Mouse (Mus musculus) heart, embryonic 14.5 days (tissue): ENCODE results near the gene Arid2. TPM values are rescaled to one million over a fixed set of nuclear protein-coding genes. Genes with fewer than 3 reads are reported as not detected.
"Not testable (repeated sequence)": the region's sequence is repeated elsewhere in the genome, so short reads cannot be mapped to it uniquely, and the experiment has no call there.

Experiments used
- ATAC-seq: fragments of 200-750 bp; cut with Nextera tagmentation; 2 replicates; pipeline ENCODE4 v1.8.0; 2017; ENCODE audit warnings: low read depth, moderate TSS enrichment; ENCODE audit not compliant: insufficient number of reproducible peaks, insufficient read depth, low FRiP score
- H3K27ac ChIP-seq, 2 experiments: fragments of 200-500 bp in 1 of 2; fragments of 300-500 bp in 1 of 2; sonication (generic) in 1 of 2; replicated peaks in 1 of 2; 2 replicates each; pipeline ENCODE4 v1.5.1; 2012 to 2014; ENCODE audit warnings: low read depth in 2 of 2, low read length in 2 of 2, control low read depth in 1 of 2, mild to moderate bottlenecking in 1 of 2, mixed read lengths in 1 of 2; ENCODE audit not compliant: control insufficient read depth in 1 of 2, insufficient read depth in 1 of 2
- H3K27me3 ChIP-seq: fragments of 300-500 bp; sonication (generic); 2 replicates; pipeline ENCODE4 v1.6.1; 2014; ENCODE audit warnings: mild to moderate bottlenecking, low read length, control low read depth; ENCODE audit not compliant: control insufficient read depth, insufficient read depth
- H3K36me3 ChIP-seq: fragments of 300-500 bp; sonication (generic); 2 replicates; pipeline ENCODE4 v1.6.1; 2014; ENCODE audit warnings: mild to moderate bottlenecking, control low read depth, low read length, mixed read lengths; ENCODE audit not compliant: control insufficient read depth, insufficient read depth
- H3K4me1 ChIP-seq, 2 experiments: fragments of 200-500 bp in 1 of 2; fragments of 300-500 bp in 1 of 2; sonication (generic) in 1 of 2; 2 replicates each; pipeline ENCODE4 v1.6.1; 2012 to 2014; ENCODE audit warnings: low read length in 2 of 2, control low read depth in 1 of 2, mixed read lengths in 1 of 2; ENCODE audit not compliant: control insufficient read depth in 2 of 2, insufficient read depth in 2 of 2
- H3K4me2 ChIP-seq: fragments of 300-500 bp; sonication (generic); 2 replicates; pipeline ENCODE4 v1.6.1; 2014; ENCODE audit warnings: mild to moderate bottlenecking, low read length
- H3K4me3 ChIP-seq, 2 experiments: fragments of 200-500 bp in 1 of 2; fragments of 300-500 bp in 1 of 2; sonication (generic) in 1 of 2; 2 replicates each; pipeline ENCODE4 v1.5.1; 2012 to 2014; ENCODE audit warnings: low read length in 2 of 2, mild to moderate bottlenecking in 2 of 2, control low read depth in 1 of 2, low read depth in 1 of 2, moderate library complexity in 1 of 2; ENCODE audit not compliant: control insufficient read depth in 1 of 2, insufficient read depth in 1 of 2
- H3K9ac ChIP-seq: fragments of 300-500 bp; sonication (generic); 2 replicates; pipeline ENCODE4 v1.6.1; 2014; ENCODE audit warnings: mild to moderate bottlenecking, low read length
- H3K9me3 ChIP-seq: fragments of 300-500 bp; sonication (generic); 2 replicates; pipeline ENCODE4 v1.6.1; 2016; ENCODE audit warnings: low read length, control low read depth; ENCODE audit not compliant: control insufficient read depth
- WGBS: fragments of 180-500 bp; shearing (Covaris S2); extraction: QIAGEN DNeasy Blood & Tissue Kit; methylation state at CpG from one replicate; pipeline ENCODE4 v1.1.7; 2014; 5-methylcytosine and 5-hydroxymethylcytosine counted together
- microRNA-seq: library from miRNA; unstranded; fragments of <30 nt; microRNA quantifications from one replicate; pipeline ENCODE4, GENCODE M21; 2016
- polyA plus RNA-seq: library from polyadenylated mRNA; unstranded; fragments of >200 nt; fragmentation: Nextera tagmentation; extraction: Ambion mirVana; gene quantifications from 2 replicates; pipeline ENCODE4 v1.2.1, GENCODE M21; 2014

The Arid2 gene
- polyA plus RNA-seq, 1 experiment from 2014 or later, result 19.4 TPM

DNA sequence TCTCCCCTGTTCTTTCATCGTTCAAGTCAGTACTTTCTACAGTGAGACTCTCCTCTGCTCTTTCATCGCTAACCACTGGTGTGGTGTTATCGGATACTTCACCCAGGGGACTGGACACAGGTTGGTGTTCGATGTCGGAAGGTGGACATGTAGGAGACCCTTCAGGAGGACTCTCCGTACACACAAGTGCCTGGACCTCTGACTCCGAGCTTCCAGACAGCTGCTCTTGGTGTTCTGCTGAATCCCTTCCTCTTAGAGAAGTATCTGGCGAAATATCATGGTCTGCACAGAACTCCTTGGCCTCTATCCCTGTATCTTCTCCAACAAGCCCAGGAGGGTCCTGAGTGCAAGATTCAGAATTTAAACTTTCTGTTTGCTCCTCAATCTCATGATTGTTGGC lies 132.6 kb downstream of the Arid2 start:
- Histone ChIP-seq H3K27ac (no peak overlapping the region), H3K27me3 (no peaks in the 10 kb centered on the region), H3K4me1 (no peaks in the 10 kb centered on the region), H3K9me3 (no peaks in the 10 kb centered on the region), H3K4me2 (no peak overlapping the region), H3K9ac (no peak overlapping the region), H3K4me3 (no peak overlapping the region), H3K36me3 (peaks cover 97% of the 10 kb centered on the region)
- ATAC-seq, result no peak
- 93% methylated on average over 8 of the region's 8 CpGs for WGBS

DNA sequence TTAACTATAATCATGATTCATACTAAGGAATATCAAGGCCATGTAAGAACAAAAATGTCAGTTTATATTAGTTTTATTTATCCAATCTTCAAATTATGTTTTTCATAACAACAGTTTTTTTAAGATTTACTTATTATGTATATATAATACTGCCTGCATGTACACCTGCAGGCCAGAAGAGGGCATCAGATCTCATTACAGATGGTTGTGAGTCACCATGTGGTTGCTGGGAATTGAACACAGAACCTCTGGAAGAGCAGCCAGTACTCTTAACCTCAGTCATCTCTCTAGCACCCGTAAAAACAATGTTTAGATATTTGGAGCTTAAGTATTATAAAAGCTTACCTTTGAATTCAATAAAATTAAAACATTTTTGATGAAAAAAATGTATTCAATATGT lies 146.9 kb downstream of the Arid2 start:
- Histone ChIP-seq H3K27ac (no peak overlapping the region), H3K9me3 (no peaks in the 10 kb centered on the region), H3K4me1 (no peaks in the 10 kb centered on the region), H3K27me3 (no peaks in the 10 kb centered on the region), H3K4me3 (no peak overlapping the region), H3K36me3 (peaks cover 58% of the 10 kb centered on the region), H3K4me2 (no peak overlapping the region), H3K9ac (no peak overlapping the region)
- no peak for ATAC-seq
- 93% methylated on average over 1 of the region's 1 CpGs for WGBS

DNA sequence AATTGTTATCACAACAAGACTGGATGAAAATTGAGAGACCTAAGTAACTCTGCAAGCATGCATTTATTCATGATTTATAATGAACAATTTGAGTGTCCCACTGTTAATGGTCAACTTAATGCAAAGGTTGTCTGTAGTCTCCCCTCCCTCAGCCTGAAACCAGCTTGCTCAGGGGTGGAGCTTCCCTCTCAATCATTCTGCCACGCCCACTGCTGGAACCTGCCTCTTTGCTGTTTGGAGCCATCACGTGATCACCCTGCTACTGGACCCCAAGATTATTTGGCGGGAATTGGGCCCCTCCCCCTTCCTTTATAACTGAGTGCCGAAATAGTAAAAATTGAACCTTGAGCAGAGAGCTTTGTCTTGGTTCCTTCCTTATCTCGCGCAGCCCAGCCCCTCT lies 154.2 kb downstream of the Arid2 start:
- H3K4me1 ChIP-seq, H3K27me3 ChIP-seq, H3K27ac ChIP-seq, H3K9me3 ChIP-seq, H3K4me3 ChIP-seq, H3K4me2 ChIP-seq, ATAC-seq, H3K9ac ChIP-seq: not testable (repeated sequence)
- H3K36me3 ChIP-seq, result peaks cover 45% of the 10 kb centered on the region
- WGBS, result 72% methylated on average over 5 of the region's 6 CpGs

DNA sequence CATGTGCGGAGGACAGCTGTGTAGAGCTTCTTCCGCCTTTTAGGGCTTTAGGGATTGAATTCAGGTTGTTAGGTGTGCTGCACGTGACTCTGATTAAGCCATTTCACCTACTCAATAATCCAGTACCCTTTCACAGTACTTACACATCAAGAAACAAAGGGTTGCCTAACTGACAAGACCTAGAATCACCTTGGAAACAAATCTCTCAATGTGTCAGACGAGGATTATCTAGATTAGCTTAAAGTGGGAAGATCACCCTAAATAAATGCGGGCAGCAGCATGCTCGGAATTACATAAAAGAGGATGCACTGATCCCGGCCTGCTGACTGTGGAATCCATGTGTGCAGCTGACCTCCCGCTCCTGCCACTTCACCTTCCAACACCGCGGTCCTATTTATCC lies 159.5 kb downstream of the Arid2 start:
- no peak overlapping the region for H3K9ac ChIP-seq
- whole genome bisulfite sequencing, result 87% methylated on average over 10 of the region's 10 CpGs
- no peaks in the 10 kb centered on the region for H3K4me1 ChIP-seq
- ATAC-seq, result no peak
- H3K36me3 ChIP-seq, result peaks cover 62% of the 10 kb centered on the region
- no peak overlapping the region for H3K27ac ChIP-seq
- no peak overlapping the region for H3K4me3 ChIP-seq
- H3K27me3 ChIP-seq, result no peaks in the 10 kb centered on the region
- no peak overlapping the region for H3K4me2 ChIP-seq
- no peaks in the 10 kb centered on the region for H3K9me3 ChIP-seq

DNA sequence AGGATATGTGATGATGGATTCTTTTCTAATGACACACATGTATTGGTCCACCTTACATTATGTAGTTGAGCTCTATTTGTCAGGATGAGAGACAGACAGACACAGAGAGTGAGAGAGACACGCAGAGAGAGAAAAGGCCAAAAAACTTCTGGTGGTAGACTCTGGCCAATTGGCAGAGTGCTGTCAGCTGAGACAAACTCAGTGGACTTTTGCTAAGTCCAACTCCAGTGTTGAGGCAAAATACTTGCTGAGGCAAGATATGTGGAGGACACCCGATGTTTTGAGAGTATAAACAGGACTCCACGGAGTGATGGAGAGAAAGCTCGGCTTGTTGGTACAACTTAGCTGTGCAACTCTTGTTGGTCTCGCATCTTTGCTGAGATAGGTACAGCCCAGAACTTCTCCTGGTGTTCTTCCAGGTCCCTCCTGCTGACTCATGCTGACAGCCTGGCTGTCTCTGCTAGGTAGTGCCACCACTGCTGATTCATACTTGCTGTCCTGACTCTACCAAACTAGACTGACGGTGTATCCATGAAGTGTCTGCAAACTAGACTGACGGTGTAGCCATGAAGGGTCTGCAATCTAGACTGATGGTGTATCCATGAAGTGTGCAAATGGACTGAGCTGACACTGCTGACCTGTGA lies 161.5 kb downstream of the Arid2 start:
- H3K36me3 ChIP-seq, result peaks cover 53% of the 10 kb centered on the region
- no peaks in the 10 kb centered on the region for H3K27me3 ChIP-seq
- H3K4me1 ChIP-seq, result no peaks in the 10 kb centered on the region
- H3K27ac ChIP-seq, result no peak overlapping the region
- no peak overlapping the region for H3K9ac ChIP-seq
- peak; percentile 31; the same call in 1 of the 2 replicates for ATAC-seq
- WGBS, result 81% methylated on average over 7 of the region's 7 CpGs
- H3K4me2 ChIP-seq, result no peak overlapping the region
- H3K4me3 ChIP-seq, result no peak overlapping the region
- no peaks in the 10 kb centered on the region for H3K9me3 ChIP-seq

DNA sequence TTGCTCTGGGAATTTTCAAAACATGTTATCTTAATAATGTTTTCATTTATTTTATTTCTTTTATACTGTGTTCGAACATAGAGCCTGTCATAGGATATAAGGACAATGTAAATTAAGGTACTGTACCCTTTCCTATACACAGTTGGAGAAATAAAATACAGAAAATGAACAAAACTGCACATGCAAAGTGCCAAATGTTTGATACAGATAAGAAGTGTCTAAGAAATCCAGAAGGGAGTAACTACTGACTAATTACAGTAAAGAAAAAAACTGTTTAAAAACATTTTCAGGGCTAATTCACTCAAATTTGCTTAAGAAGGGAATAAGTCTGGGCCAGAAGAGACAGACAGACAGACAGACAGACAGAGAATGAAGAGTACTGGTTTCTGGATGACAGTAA lies 166.0 kb downstream of the Arid2 start:
- H3K4me1 ChIP-seq, result peaks cover 0 to 31% of the 10 kb centered on the region in 2 experiments; a peak in 2 of 4 replicates
- 86% methylated on average over 1 of the region's 1 CpGs for WGBS
- ATAC-seq, result no peak
- no peak overlapping the region for H3K4me3 ChIP-seq
- no peak overlapping the region for H3K9ac ChIP-seq
- no peak overlapping the region for H3K4me2 ChIP-seq
- H3K27me3 ChIP-seq, result no peaks in the 10 kb centered on the region
- no peak overlapping the region for H3K27ac ChIP-seq
- H3K36me3 ChIP-seq, result peaks cover 36% of the 10 kb centered on the region
- no peaks in the 10 kb centered on the region for H3K9me3 ChIP-seq

Small RNAs within 50 kb of the gene (microRNA-seq; reads per million reads assigned to microRNA genes)
- gene Gm25397, result not detected

Other genes with a start within 250 kb of the Arid2 start
- gene Scaf11, start 173.3 kb downstream of the Arid2 start, polyA plus RNA-seq, result 59.2 and 61.8 TPM in 2 replicates